Mouse (Mus musculus) embryonic facial prominence, embryonic 10.5 days (tissue): Measurements from ENCODE around the gene Sv2a. TPM values are rescaled to one million over a fixed set of nuclear protein-coding genes. Genes with fewer than 3 reads are reported as not detected.

Source experiments
- DNase-seq: peaks from one replicate; pipeline ENCODE4 v3.0.0-alpha.2; 2017; ENCODE audit warnings: low spot score
- H3K27ac ChIP-seq: fragments of 300-500 bp; sonication (generic); replicated peaks from 2 replicates; pipeline ENCODE4 v1.5.1; 2016; ENCODE audit warnings: mild to moderate bottlenecking
- H3K27me3 ChIP-seq: fragments of 300-500 bp; sonication (generic); replicated peaks from 2 replicates; pipeline ENCODE4 v1.6.1; 2016; ENCODE audit warnings: low read depth, mild to moderate bottlenecking; ENCODE audit not compliant: poor library complexity, severe bottlenecking
- H3K36me3 ChIP-seq: fragments of 300-500 bp; sonication (generic); replicated peaks from 2 replicates; pipeline ENCODE4 v1.6.1; 2016; ENCODE audit warnings: mild to moderate bottlenecking, moderate library complexity
- H3K4me1 ChIP-seq: fragments of 300-500 bp; sonication (generic); 2 replicates; pipeline ENCODE4 v1.6.1; 2016
- H3K4me3 ChIP-seq: fragments of 300-500 bp; sonication (generic); 2 replicates; pipeline ENCODE4 v1.5.1; 2016; ENCODE audit warnings: mild to moderate bottlenecking, moderate library complexity
- H3K9me3 ChIP-seq: fragments of 300-500 bp; sonication (generic); 2 replicates; pipeline ENCODE4 v1.6.1; 2016; ENCODE audit warnings: mild to moderate bottlenecking
- WGBS: fragments of 180-500 bp; shearing (Covaris S2); methylation state at CpG from one replicate; pipeline ENCODE4 v1.1.7; 2016; 5-methylcytosine and 5-hydroxymethylcytosine counted together
- polyA plus RNA-seq: library from polyadenylated mRNA; unstranded; fragments of >200 nt; fragmentation: Nextera tagmentation; extraction: Ambion mirVana; gene quantifications from 2 replicates; pipeline ENCODE4 v1.2.1, GENCODE M21; 2016

Gene Sv2a
- polyA plus RNA-seq: 3.0 and 3.9 TPM in 2 replicates

DNA sequence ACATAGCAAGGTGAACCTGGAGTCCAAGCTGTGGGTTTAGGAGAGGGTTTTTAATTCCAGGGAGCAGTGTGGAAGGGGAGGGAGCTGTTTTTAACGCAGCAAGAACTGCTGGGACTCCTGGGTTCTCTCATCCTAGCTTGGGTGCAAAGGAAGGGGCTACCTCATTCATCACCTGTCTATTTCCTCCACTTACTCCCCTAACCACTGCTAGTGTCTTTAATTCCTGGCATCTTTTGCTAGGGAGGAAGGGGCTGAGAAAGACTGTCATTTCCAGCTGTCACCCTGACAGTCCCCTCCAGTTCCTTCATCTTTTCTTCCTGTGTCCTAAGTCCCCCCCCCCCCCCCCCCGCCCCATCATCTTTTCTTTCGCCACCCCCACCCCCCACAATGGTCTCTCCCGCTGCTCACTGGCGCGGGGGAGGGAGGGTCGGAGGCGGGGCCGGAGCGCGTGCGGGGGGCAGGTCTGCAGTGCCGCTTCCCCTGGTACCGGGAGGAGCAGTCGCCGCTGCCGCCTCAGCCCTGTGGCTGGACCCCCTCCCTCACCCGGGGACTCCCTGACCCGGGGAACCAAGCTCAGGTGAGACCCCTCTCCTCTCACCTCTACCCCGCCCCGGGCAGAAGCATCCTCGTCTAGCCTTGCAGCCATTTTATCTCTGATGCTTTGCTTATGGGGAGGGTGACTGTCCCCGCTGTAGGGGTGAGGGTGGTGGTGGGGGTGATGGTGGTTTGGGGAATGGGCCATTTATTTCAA, at the start of gene Sv2a:
Sv2a (plus strand) TSS at position 425 of the 751 bp plus-strand sequence.
- H3K36me3 ChIP-seq: peaks cover 33% of the 10 kb centered on the region
- H3K4me1 ChIP-seq: peaks cover 35% of the 10 kb centered on the region
- H3K27me3 ChIP-seq: no peaks in the 10 kb centered on the region
- peak within 1 kb of the TSS; percentile 62 for H3K4me3 ChIP-seq
- peak within 1 kb of the TSS; percentile 76 for H3K27ac ChIP-seq
- no peaks in the 10 kb centered on the region for H3K9me3 ChIP-seq
- WGBS: under 1% methylated on average over 19 of the region's 23 CpGs
- peak; percentile 60 for DNase-seq

DNA sequence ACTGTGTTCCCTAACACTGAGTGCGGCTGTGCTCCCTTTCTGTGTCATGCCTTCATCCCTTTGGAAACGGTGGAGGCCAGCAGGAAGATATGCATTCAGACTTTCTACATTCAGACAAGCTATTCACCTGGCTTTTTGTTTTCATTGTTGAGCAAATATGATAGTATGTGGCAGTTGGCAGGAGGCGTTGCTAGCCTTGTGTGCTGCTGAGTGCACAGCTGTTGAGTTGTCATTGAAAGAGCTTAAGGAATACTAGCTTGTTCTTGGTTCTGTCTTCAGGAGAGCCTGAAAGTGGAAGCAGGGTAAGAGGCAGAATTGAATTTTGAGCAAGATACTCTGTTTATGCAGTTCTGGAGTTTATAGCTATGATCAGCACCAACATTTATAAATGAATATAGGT, 48.5 kb upstream of the Sv2a start:
- 86% methylated on average over 3 of the region's 3 CpGs for WGBS

DNA sequence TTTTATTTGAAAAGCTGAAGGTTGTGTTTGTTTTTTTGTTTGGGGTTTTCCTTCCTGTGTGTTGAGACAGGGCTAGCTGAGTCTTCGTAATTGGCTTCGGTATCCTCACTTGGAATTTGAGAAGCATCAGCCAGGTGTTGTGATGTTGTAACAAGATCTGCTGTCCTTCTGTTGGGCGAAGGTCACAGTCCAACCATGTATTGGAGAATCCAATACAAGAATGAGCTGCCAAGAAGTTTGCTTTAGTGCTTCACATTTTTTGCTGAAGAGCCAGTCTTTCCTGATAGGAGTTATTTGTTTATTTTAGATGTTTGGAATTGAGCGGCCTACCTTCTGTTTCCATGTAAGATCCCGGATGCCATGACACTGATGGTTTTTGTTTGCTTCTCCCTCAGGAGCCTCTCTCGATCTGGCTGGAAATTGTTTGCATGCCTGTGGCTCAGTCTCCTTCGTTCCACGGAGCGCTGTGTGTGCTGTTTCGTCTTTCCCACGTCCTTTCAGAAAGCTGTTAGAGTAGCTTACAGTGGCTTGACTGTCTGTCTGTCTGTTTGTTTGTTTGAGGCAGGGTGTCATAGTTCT, 47.5 kb upstream of the Sv2a start:
- peaks cover 16% of the 10 kb centered on the region for H3K4me1 ChIP-seq
- 56% methylated on average over 11 of the region's 11 CpGs for WGBS
- H3K4me3 ChIP-seq: no peak overlapping the region
- H3K27me3 ChIP-seq: no peaks in the 10 kb centered on the region
- H3K36me3 ChIP-seq: peaks cover 18% of the 10 kb centered on the region
- H3K27ac ChIP-seq: no peak overlapping the region
- DNase-seq: no peak
- H3K9me3 ChIP-seq: no peaks in the 10 kb centered on the region

More for the DNA sequence above, 48.5 kb upstream of the Sv2a start:
- Histone ChIP-seq H3K27me3 (no peaks in the 10 kb centered on the region), H3K36me3 (peaks cover 9% of the 10 kb centered on the region), H3K4me1 (peaks cover 16% of the 10 kb centered on the region), H3K4me3 (no peak overlapping the region), H3K27ac (no peak overlapping the region), H3K9me3 (no peaks in the 10 kb centered on the region)
- DNase-seq: no peak

DNA sequence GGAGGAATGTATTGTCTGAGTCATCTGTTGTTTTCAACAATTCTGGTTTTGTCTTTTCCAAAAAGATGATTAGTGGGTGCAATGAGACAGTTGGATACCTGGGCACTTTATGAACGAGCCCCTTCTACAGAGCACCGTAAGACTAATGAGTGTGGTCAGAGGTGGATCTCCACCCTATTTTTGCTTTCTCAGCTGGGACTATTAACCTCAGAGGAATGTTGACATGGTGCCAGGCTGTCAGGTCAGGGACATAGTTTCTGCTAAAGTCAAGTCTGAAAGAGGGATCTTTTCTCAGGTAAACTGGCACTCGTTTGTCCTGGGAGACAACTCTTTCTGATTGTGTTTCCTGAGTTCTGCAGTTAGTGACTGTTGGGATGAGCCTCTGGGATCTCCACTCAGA, 45.9 kb upstream of the Sv2a start:
- Histone ChIP-seq H3K27ac (no peak overlapping the region), H3K4me1 (peaks cover 16% of the 10 kb centered on the region), H3K4me3 (no peak overlapping the region), H3K9me3 (no peaks in the 10 kb centered on the region), H3K36me3 (peaks cover 24% of the 10 kb centered on the region), H3K27me3 (no peaks in the 10 kb centered on the region)
- no peak for DNase-seq
- 82% methylated on average over 3 of the region's 3 CpGs for WGBS

DNA sequence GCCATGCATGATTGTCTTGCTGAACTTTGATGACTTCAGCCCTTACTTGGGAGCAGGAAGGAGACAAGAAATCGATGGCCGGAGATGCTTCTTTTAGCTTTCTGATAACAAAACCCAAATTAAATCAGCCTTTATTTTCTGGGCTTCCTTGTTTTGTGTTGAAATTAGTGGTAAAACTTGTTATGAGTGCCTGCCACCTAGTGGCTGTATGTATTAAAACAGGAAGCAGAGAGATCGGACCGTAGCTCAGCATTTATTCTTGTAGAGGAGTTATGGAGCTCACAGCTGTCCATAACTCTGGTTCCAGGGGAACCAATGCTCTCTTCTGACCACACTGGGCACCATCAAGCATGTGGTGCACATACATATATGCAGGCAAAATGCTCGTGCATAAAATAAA, 33.0 kb upstream of the Sv2a start:
- Histone ChIP-seq H3K9me3 (no peaks in the 10 kb centered on the region), H3K27me3 (no peaks in the 10 kb centered on the region), H3K36me3 (peaks cover 61% of the 10 kb centered on the region), H3K4me3 (no peak overlapping the region), H3K4me1 (no peaks in the 10 kb centered on the region), H3K27ac (no peak overlapping the region)
- 29% methylated on average over 5 of the region's 5 CpGs for WGBS
- DNase-seq: no peak

DNA sequence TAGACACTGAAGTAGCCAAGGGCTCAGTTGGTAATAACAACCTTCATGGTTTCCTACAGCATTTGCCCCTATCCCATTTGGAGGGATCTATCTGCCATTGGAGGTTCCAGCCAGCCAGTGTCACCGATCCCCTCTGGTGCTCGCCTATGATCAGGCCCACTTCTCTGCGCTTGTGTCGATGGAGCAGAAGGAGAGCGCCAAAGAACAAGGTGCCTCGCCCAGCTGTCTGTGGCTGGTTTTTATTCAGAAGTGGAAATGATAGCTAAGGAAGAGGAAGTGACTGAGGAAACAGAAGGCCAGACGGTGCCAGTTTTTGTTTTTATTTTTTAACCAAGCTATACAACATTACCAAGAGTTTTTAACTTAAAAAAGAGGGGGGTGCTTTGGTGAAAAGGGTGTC, 29.1 kb upstream of the Sv2a start:
- no peak overlapping the region for H3K27ac ChIP-seq
- WGBS: 89% methylated on average over 7 of the region's 7 CpGs
- no peak for DNase-seq
- H3K27me3 ChIP-seq: no peaks in the 10 kb centered on the region
- H3K4me1 ChIP-seq: no peaks in the 10 kb centered on the region
- peaks cover 62% of the 10 kb centered on the region for H3K36me3 ChIP-seq
- H3K9me3 ChIP-seq: no peaks in the 10 kb centered on the region
- H3K4me3 ChIP-seq: no peak overlapping the region

DNA sequence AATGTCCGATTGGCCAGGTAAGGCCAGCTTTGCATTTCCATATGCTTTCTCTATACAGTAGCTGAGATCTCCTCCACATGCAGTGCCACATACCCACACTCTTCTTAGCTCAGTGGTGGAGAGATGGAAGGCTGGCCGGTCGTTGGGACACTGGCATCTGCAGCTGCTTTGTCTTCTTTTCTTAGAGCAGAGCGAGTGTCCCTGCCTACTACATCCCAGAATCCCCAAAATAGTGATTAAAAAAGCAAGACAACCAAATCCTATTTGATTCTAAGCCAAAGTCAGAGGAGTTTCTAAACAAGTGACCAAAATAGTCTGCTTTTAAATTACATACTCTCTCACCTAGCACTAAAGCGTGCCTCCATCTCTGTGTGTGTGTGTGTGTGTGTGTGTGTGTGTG, 28.3 kb upstream of the Sv2a start:
- no peak for DNase-seq
- Histone ChIP-seq H3K4me3 (no peak overlapping the region), H3K9me3 (no peaks in the 10 kb centered on the region), H3K27ac (no peak overlapping the region), H3K27me3 (no peaks in the 10 kb centered on the region), H3K4me1 (no peaks in the 10 kb centered on the region), H3K36me3 (peaks cover 59% of the 10 kb centered on the region)
- WGBS: 95% methylated on average over 5 of the region's 5 CpGs

DNA sequence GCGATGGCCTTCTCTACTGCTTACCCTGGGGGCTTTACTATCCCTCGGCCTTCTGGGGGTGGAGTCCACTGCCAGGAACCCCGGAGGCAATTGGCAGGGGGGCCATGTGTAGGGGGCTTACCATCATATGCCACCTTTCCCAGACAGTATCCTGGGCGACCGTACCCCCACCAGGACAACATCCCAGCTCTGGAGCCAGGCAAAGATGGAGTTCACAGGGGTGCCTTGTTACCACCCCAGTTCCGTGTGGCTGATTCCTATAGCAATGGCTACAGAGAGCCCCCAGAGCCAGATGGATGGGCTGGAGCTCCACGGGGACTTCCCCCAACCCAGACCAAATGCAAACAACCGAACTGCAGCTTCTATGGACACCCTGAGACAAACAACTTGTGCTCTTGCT, 25.4 kb upstream of the Sv2a start:
- H3K9me3 ChIP-seq: no peaks in the 10 kb centered on the region
- no peaks in the 10 kb centered on the region for H3K27me3 ChIP-seq
- H3K4me1 ChIP-seq: peaks cover 8% of the 10 kb centered on the region
- DNase-seq: no peak
- H3K4me3 ChIP-seq: no peak overlapping the region
- no peak overlapping the region for H3K27ac ChIP-seq
- H3K36me3 ChIP-seq: peaks cover 56% of the 10 kb centered on the region
- WGBS: 83% methylated on average over 8 of the region's 8 CpGs

DNA sequence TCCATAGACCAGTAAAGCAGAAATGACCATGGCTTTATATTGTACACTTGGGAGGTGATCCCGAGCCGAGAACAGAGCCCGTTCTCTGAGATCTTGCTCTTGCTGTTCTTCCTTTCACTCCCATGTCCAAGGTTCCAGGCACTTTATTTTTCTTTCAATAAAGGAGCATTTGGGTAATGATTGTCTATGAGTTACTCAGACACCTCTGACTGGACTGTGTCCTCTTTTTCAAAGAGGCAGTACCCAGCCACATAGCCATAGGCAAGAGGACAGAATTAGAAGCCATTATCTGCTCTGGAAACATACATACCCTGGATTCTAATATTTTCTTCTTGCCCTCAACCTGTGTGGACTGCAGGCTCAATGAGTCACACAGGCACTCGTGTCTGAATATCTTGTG, 21.1 kb upstream of the Sv2a start:
- peaks cover 13% of the 10 kb centered on the region for H3K36me3 ChIP-seq
- peaks cover 32% of the 10 kb centered on the region for H3K4me1 ChIP-seq
- no peak for DNase-seq
- H3K27me3 ChIP-seq: peaks cover 5% of the 10 kb centered on the region; the same call in 1 of the 2 replicates
- H3K27ac ChIP-seq: no peak overlapping the region
- no peak overlapping the region for H3K4me3 ChIP-seq
- H3K9me3 ChIP-seq: no peaks in the 10 kb centered on the region
- 84% methylated on average over 4 of the region's 4 CpGs for WGBS

DNA sequence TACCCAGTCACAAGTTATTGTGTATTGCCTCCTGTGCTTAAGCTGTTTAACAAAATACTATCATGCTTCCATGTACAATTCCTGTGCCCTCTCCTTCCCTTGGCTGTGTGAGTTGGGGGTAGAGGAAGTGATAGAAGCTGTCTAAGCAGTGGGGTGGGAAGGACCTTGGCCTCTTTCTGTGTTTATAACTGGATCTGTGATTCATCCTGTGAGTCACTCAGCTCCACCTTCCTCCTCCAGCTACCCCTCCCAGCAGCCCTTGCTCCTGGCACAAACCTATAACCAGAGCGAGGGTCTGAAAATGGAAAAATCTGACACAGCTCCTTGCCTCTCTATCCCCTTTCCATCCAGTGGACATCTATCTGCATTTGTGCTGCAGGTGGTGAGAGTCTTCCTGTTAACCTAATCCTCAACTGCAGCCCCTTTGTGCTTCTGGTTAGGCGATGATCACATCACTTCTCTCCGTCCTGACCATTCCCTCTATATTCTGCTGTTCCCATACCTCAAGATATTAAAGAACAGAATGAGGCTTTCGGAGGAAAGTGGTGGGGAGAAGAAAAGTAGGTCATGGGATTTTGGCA, 20.6 kb upstream of the Sv2a start:
- Histone ChIP-seq H3K4me1 (peaks cover 32% of the 10 kb centered on the region), H3K4me3 (peak overlapping the region; percentile 64), H3K36me3 (peaks cover 8% of the 10 kb centered on the region), H3K27me3 (peaks cover 5% of the 10 kb centered on the region; the same call in 1 of the 2 replicates), H3K9me3 (no peaks in the 10 kb centered on the region), H3K27ac (peak overlapping the region; percentile 83)
- 59% methylated on average over 4 of the region's 4 CpGs for WGBS
- DNase-seq: no peak

DNA sequence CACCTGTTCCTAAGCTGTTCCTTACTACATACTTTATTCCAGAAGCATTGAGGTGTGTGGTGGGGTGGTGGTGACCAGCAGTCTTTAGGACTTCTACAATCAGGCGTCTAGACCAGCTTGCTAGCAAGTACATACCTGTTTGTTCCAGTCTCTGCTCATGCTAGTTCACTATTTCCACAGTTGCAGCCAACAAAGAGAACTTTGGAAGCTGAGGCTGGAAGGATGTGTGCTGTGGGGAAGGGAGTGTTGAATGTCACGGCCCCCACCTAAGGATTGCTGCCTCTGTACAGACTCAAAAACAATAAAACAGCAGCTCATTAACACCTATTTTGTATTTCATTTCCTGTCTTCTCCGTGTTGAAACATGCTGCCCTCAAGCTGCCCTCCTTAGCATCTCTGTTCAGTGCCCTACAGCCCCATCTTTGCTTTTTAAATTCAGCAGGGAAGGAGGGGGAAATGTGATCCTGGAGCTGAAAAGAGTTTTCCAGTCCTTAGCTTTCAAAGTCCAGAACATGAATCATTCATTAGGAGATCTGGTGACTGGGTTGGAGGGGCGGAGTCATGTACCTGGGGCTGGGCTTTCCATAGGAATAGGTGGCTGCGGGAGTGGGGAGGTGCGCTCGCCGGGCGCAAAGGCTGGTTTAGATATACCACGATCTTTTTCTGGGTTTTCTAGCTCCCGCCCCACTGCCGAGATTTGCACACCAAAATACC, 20.0 kb upstream of the Sv2a start:
- 3% methylated on average over 12 of the region's 12 CpGs for WGBS

More for the DNA sequence above, 20.0 kb upstream of the Sv2a start:
- H3K27ac ChIP-seq: peak overlapping the region; percentile 83
- H3K4me3 ChIP-seq: peak overlapping the region; percentile 64
- peak; percentile 65 for DNase-seq
- H3K9me3 ChIP-seq: no peaks in the 10 kb centered on the region
- peaks cover 32% of the 10 kb centered on the region for H3K4me1 ChIP-seq
- peaks cover 5% of the 10 kb centered on the region; the same call in 1 of the 2 replicates for H3K27me3 ChIP-seq
- peaks cover 2% of the 10 kb centered on the region for H3K36me3 ChIP-seq
